Comparison of ENCODE assay signal across 10 mouse cellular contexts in genomic region chr17:47150636-47151035, GRCm38 (mm10).
DNase-seq lines count a peak whose midpoint lies in the region; ATAC-seq lines count a peak whose summit lies in the region.
"Had no signal": no experiment of that assay in that cellular context is flagged by ENCODE, and none has a peak within 500 bp of the region (broad histone marks: within the 10 kb centered on the region; RNA-seq: fewer than 3 reads in every experiment).

No protein-coding gene starts in this region.

- H3K4me1 ChIP-seq in heart, embryonic 16.5 days (ENCODE audit: control insufficient read depth, insufficient read depth, low read length), result peaks cover 27% of the 10 kb centered on the region
- H3K4me1 ChIP-seq in lung, embryonic 15.5 days, result peaks cover 55% of the 10 kb centered on the region
- peaks cover 50% of the 10 kb centered on the region for H3K4me1 ChIP-seq in hindbrain, embryonic 12.5 days
- H3K4me1 ChIP-seq in neural tube, embryonic 14.5 days (ENCODE audit: control insufficient read depth, insufficient read depth, low read length), result peaks cover 18% of the 10 kb centered on the region

- no peak overlapping the region for H3K4me3 ChIP-seq in heart, embryonic 16.5 days (ENCODE audit: low read length)
- no peak overlapping the region for H3K4me3 ChIP-seq in lung, embryonic 15.5 days
- no peak overlapping the region for H3K4me3 ChIP-seq in hindbrain, embryonic 12.5 days
- no peak overlapping the region for H3K4me3 ChIP-seq in neural tube, embryonic 14.5 days (ENCODE audit: low read depth, low read length)

- no peaks in the 10 kb centered on the region; the same call in 1 of the 2 replicates for H3K9me3 ChIP-seq in heart, embryonic 16.5 days (replicated peaks; ENCODE audit: control insufficient read depth, low read length)
- H3K9me3 ChIP-seq in lung, embryonic 15.5 days, result no peaks in the 10 kb centered on the region
- H3K9me3 ChIP-seq in hindbrain, embryonic 12.5 days (replicated peaks), result no peaks in the 10 kb centered on the region
- H3K9me3 ChIP-seq in neural tube, embryonic 14.5 days (ENCODE audit: control insufficient read depth, low read length), result no peaks in the 10 kb centered on the region

- H3K36me3 ChIP-seq in heart, embryonic 16.5 days (ENCODE audit: control insufficient read depth, insufficient read depth), result peaks cover 4% of the 10 kb centered on the region; the same call in 1 of the 2 replicates
- no peaks in the 10 kb centered on the region for H3K36me3 ChIP-seq in lung, embryonic 15.5 days
- H3K36me3 ChIP-seq in hindbrain, embryonic 12.5 days, result no peaks in the 10 kb centered on the region
- no peaks in the 10 kb centered on the region for H3K36me3 ChIP-seq in neural tube, embryonic 14.5 days (ENCODE audit: control insufficient read depth, insufficient read depth, low read length)

- H3K4me2 ChIP-seq in heart, embryonic 16.5 days (ENCODE audit: low read depth, low read length), result peak overlapping the region; percentile 65; the same call in 1 of the 2 replicates
- H3K4me2 ChIP-seq in lung, embryonic 15.5 days, result peak overlapping the region; percentile 56; the same call in 1 of the 2 replicates
- H3K4me2 ChIP-seq in hindbrain, embryonic 12.5 days (replicated peaks), result peak overlapping the region; percentile 48; the same call in 1 of the 2 replicates
- H3K4me2 ChIP-seq in neural tube, embryonic 14.5 days (ENCODE audit: low read depth, low read length), result peak overlapping the region; percentile 42; the same call in 1 of the 2 replicates

- no peak overlapping the region for H3K27ac ChIP-seq in heart, embryonic 16.5 days (ENCODE audit: low read length)
- H3K27ac ChIP-seq in lung, embryonic 15.5 days, result 0 out of 2 replicates have a peak overlapping the region, but pooled peaks have one; percentile 13
- peak overlapping the region; percentile 75 for H3K27ac ChIP-seq in hindbrain, embryonic 12.5 days
- peak overlapping the region; percentile 81 for H3K27ac ChIP-seq in neural tube, embryonic 14.5 days (ENCODE audit: low read depth, low read length)

- H3K27me3 ChIP-seq in heart, embryonic 16.5 days (ENCODE audit: control insufficient read depth, insufficient read depth, low read length), result no peaks in the 10 kb centered on the region
- H3K27me3 ChIP-seq in lung, embryonic 15.5 days, result no peaks in the 10 kb centered on the region
- H3K27me3 ChIP-seq in hindbrain, embryonic 12.5 days, result no peaks in the 10 kb centered on the region
- H3K27me3 ChIP-seq in neural tube, embryonic 14.5 days (ENCODE audit: control insufficient read depth, insufficient read depth, low read length), result no peaks in the 10 kb centered on the region

- no peak for DNase-seq in heart, postnatal 10 days
- DNase-seq in lung, postnatal 4 days, result no peak
- no peak for DNase-seq in right cerebral cortex, postnatal 14 days
- DNase-seq in gastrocnemius, postnatal 14 days, result no peak
- DNase-seq: cerebellum, adult 11 months; gastrocnemius, postnatal 10 days had no signal

- no peak overlapping the region for H3K9ac ChIP-seq in heart, embryonic 16.5 days (ENCODE audit: low read length)
- no peak overlapping the region for H3K9ac ChIP-seq in lung, embryonic 15.5 days
- no peak overlapping the region for H3K9ac ChIP-seq in hindbrain, embryonic 12.5 days
- H3K9ac ChIP-seq in neural tube, embryonic 14.5 days (replicated peaks; ENCODE audit: low read depth, low read length), result no peak overlapping the region

- intact Hi-C loops in heart, postnatal 10 days (cut with DNase I), result no loop called here
- intact Hi-C loops in gastrocnemius, postnatal 14 days (cut with DNase I; ENCODE audit: low total_unique reads), result no loop called here

- no peak for ATAC-seq in heart, embryonic 16.5 days (replicated peaks; ENCODE audit: extremely low read depth, insufficient read depth, low FRiP score)
- ATAC-seq in lung, embryonic 15.5 days (ENCODE audit: borderline replicate concordance, extremely low read depth, low FRiP score, low TSS enrichment), result no peak
- no peak for ATAC-seq in hindbrain, embryonic 12.5 days (ENCODE audit: low FRiP score)
- ATAC-seq in neural tube, embryonic 14.5 days (ENCODE audit: low read depth), result no peak

- 80% methylated on average over 6 of the region's 6 CpGs for WGBS in heart, embryonic 16.5 days
- WGBS in lung, embryonic 15.5 days, result 90% methylated on average over 6 of the region's 6 CpGs
- WGBS in hindbrain, embryonic 12.5 days, result 92% methylated on average over 6 of the region's 6 CpGs
- WGBS in neural tube, embryonic 14.5 days, result 92% methylated on average over 6 of the region's 6 CpGs
